Mouse (Mus musculus): Measurements from ENCODE around the gene Kdm2b. TPM values are rescaled to one million over a fixed set of nuclear protein-coding genes. Genes with fewer than 3 reads are reported as not detected.
"Not testable (repeated sequence)": the region's sequence is repeated elsewhere in the genome, so short reads cannot be mapped to it uniquely, and the experiment has no call there.

Kdm2b gene
- polyA plus RNA-seq, 1 experiment: 10.1 TPM

DNA sequence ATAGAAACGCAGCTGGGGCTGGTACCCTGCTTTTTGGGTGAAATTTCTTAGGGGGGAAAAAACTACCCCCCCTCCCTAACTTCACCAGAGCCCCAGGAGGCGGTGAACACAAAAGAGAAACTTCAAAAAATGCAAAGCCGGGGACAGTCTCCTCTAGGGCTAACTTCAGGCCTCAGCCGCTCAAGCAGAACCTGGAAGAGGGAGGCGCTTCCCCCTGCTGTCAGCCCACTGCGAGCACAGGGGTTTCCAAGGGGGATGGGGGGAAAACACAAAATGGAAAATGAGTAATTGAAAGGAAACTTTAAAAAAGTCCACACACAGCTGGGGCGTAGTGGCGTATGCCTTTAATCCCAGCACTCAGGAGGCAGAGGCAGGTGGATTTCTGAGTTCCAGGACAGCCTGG is 3.5 kb downstream of the Kdm2b start:
- no peaks in the 10 kb centered on the region for H3K27me3 ChIP-seq (ENCODE audit: control insufficient read depth, insufficient read depth, insufficient read length)
- no peaks in the 10 kb centered on the region for H3K79me2 ChIP-seq (ENCODE audit: control insufficient read depth, insufficient read depth)
- no peak for TF ChIP-seq MYOG (IDR thresholded peaks at IDR 0.05; ENCODE audit: control insufficient read depth in 1 of 3, insufficient read depth in 1 of 3, insufficient read length in 2 of 3, low read depth in 2 of 3)
- no peak for TF ChIP-seq TCF3 (IDR thresholded peaks at IDR 0.05; ENCODE audit: insufficient read length, low read depth)
- no peak for TF ChIP-seq MAX (IDR thresholded peaks at IDR 0.05; ENCODE audit: low read depth)
- TF ChIP-seq POLR2AphosphoS2 (IDR thresholded peaks at IDR 0.05; ENCODE audit: insufficient read length, low read depth): no peak
- TF ChIP-seq CEBPB (IDR thresholded peaks at IDR 0.05; ENCODE audit: insufficient read depth, poor library complexity, severe bottlenecking): no peak
- TF ChIP-seq REST (IDR thresholded peaks at IDR 0.05; ENCODE audit: insufficient read depth, insufficient read length): no peak
- TF ChIP-seq POLR2A (IDR thresholded peaks at IDR 0.05; ENCODE audit: insufficient read length, low read depth): no peak
- no peak for TF ChIP-seq TCF12 (IDR thresholded peaks at IDR 0.05; ENCODE audit: insufficient read depth, poor library complexity, severe bottlenecking)
- TF ChIP-seq USF1 (IDR thresholded peaks at IDR 0.05; ENCODE audit: low read depth): no peak
- TF ChIP-seq E2F4 (IDR thresholded peaks at IDR 0.05; ENCODE audit: insufficient read depth): no peak
- no peak overlapping the region for H3ac ChIP-seq (ENCODE audit: control insufficient read depth, insufficient read length)
- H3K36me3 ChIP-seq (ENCODE audit: control insufficient read depth, insufficient read depth): no peaks in the 10 kb centered on the region
- no peak overlapping the region for H3K4me3 ChIP-seq
- H3K4me2 ChIP-seq (ENCODE audit: low read depth): no peak overlapping the region

DNA sequence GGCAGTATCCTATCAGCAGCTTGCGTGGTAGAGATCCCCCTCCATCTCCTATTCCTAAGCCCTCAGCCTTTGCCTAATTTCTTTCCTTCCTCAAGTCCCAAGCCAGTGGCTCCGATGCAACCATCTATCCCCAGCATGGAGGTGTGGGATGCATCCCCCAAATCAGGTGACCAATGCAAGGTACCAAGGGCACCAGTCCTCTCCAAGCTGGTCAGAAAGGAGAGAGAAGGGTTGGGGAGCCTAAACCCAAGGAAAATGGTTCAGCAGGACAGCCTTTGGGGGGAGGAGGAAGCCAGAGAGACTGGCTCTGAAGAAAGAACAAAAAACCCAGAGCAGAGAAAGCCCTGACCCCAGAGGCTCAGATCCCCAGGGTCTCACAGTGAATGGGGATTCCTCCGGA is 4.3 kb downstream of the Kdm2b start:
- Histone ChIP-seq H3K27me3 (ENCODE audit: control insufficient read depth, insufficient read depth, insufficient read length) (no peaks in the 10 kb centered on the region), H3K4me3 (no peak overlapping the region), H3K4me2 (ENCODE audit: low read depth) (no peak overlapping the region), H3ac (ENCODE audit: control insufficient read depth, insufficient read length) (no peak overlapping the region), H3K36me3 (ENCODE audit: control insufficient read depth, insufficient read depth) (no peaks in the 10 kb centered on the region), H3K79me2 (ENCODE audit: control insufficient read depth, insufficient read depth) (no peaks in the 10 kb centered on the region)
- TF ChIP-seq TCF12 (IDR thresholded peaks at IDR 0.05; ENCODE audit: insufficient read depth, poor library complexity, severe bottlenecking) (no peak), MYOG (IDR thresholded peaks at IDR 0.05; ENCODE audit: control insufficient read depth in 1 of 3, insufficient read depth in 1 of 3, insufficient read length in 2 of 3, low read depth in 2 of 3) (no peak), MYOD1 (IDR thresholded peaks at IDR 0.05; ENCODE audit: control insufficient read depth in 1 of 3, insufficient read length in 2 of 3, low read depth in 2 of 3) (no peak), USF1 (IDR thresholded peaks at IDR 0.05; ENCODE audit: low read depth) (no peak), POLR2AphosphoS2 (IDR thresholded peaks at IDR 0.05; ENCODE audit: insufficient read length, low read depth) (no peak), POLR2A (IDR thresholded peaks at IDR 0.05; ENCODE audit: insufficient read length, low read depth) (no peak), REST (IDR thresholded peaks at IDR 0.05; ENCODE audit: insufficient read depth, insufficient read length) (no peak), CEBPB (IDR thresholded peaks at IDR 0.05; ENCODE audit: insufficient read depth, poor library complexity, severe bottlenecking) (no peak), TCF3 (IDR thresholded peaks at IDR 0.05; ENCODE audit: insufficient read length, low read depth) (no peak), MAX (IDR thresholded peaks at IDR 0.05; ENCODE audit: low read depth) (no peak), SRF (IDR thresholded peaks at IDR 0.05; ENCODE audit: control insufficient read depth, insufficient read length, low read depth) (no peak), E2F4 (IDR thresholded peaks at IDR 0.05; ENCODE audit: insufficient read depth) (no peak)

DNA sequence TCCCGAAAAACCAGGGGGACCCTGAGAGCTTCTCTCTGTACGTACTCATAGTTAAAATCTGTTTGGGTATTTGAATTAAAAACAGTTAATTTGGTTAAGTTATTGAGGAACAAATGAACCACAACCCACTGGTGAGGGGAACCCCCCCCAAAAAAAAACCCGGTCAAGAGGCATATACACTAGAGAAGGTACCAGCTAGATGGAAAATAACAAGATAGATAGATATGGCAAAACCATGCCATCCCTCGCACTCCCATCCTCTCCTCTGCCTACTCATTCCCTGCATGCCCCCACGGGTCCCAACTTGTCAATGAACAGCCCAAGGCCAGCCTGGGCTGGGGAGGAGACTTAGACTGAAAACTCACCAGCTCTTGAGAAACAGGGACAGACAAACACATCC is 5.1 kb downstream of the Kdm2b start:
- Histone ChIP-seq H3K4me2 (ENCODE audit: low read depth) (no peak overlapping the region), H3K79me2 (ENCODE audit: control insufficient read depth, insufficient read depth) (no peaks in the 10 kb centered on the region), H3ac (ENCODE audit: control insufficient read depth, insufficient read length) (no peak overlapping the region), H3K36me3 (ENCODE audit: control insufficient read depth, insufficient read depth) (no peaks in the 10 kb centered on the region), H3K4me3 (no peak overlapping the region), H3K27me3 (ENCODE audit: control insufficient read depth, insufficient read depth, insufficient read length) (no peaks in the 10 kb centered on the region)
- no peak for TF ChIP-seq POLR2A (IDR thresholded peaks at IDR 0.05; ENCODE audit: insufficient read length, low read depth)
- no peak for TF ChIP-seq CEBPB (IDR thresholded peaks at IDR 0.05; ENCODE audit: insufficient read depth, poor library complexity, severe bottlenecking)
- TF ChIP-seq MYOG (IDR thresholded peaks at IDR 0.05; ENCODE audit: control insufficient read depth in 1 of 3, insufficient read depth in 1 of 3, insufficient read length in 2 of 3, low read depth in 2 of 3): no peak
- no peak for TF ChIP-seq TCF3 (IDR thresholded peaks at IDR 0.05; ENCODE audit: insufficient read length, low read depth)
- no peak for TF ChIP-seq E2F4 (IDR thresholded peaks at IDR 0.05; ENCODE audit: insufficient read depth)

DNA sequence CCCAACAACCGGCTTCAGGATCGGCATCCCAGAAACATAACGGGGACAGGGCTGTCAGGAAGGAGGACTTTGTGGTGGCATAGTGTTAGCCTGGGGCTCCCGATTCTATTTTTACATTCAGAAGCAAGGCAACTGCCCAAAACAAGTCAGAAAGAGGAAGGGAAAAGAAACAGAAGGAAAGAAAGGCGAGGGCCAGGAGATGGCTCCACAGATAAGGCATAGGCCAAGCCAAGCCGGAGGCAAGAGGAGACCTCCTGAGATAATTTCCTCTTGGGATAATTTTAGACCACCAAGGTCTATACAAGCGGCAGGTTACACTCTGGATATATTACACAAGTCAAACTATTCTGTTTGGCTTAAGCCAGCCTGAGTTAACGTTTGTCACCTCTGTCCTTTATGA is 10.7 kb downstream of the Kdm2b start:
- Histone ChIP-seq H3K4me3 (no peak overlapping the region), H3K4me2 (ENCODE audit: low read depth) (no peak overlapping the region), H3K27me3 (ENCODE audit: control insufficient read depth, insufficient read depth, insufficient read length) (no peaks in the 10 kb centered on the region), H3K79me2 (ENCODE audit: control insufficient read depth, insufficient read depth) (no peaks in the 10 kb centered on the region), H3K36me3 (ENCODE audit: control insufficient read depth, insufficient read depth) (no peaks in the 10 kb centered on the region), H3ac (ENCODE audit: control insufficient read depth, insufficient read length) (no peak overlapping the region)
- TF ChIP-seq E2F4 (IDR thresholded peaks at IDR 0.05; ENCODE audit: insufficient read depth) (no peak), TCF3 (IDR thresholded peaks at IDR 0.05; ENCODE audit: insufficient read length, low read depth) (no peak), CEBPB (IDR thresholded peaks at IDR 0.05; ENCODE audit: insufficient read depth, poor library complexity, severe bottlenecking) (no peak), TCF12 (IDR thresholded peaks at IDR 0.05; ENCODE audit: insufficient read depth, poor library complexity, severe bottlenecking) (no peak), REST (IDR thresholded peaks at IDR 0.05; ENCODE audit: insufficient read depth, insufficient read length) (no peak), POLR2A (IDR thresholded peaks at IDR 0.05; ENCODE audit: insufficient read length, low read depth) (no peak), SRF (IDR thresholded peaks at IDR 0.05; ENCODE audit: control insufficient read depth, insufficient read length, low read depth) (no peak), MYOD1 (IDR thresholded peaks at IDR 0.05; ENCODE audit: control insufficient read depth in 1 of 3, insufficient read length in 2 of 3, low read depth in 2 of 3) (no peak), MYOG (IDR thresholded peaks at IDR 0.05; ENCODE audit: control insufficient read depth in 1 of 3, insufficient read depth in 1 of 3, insufficient read length in 2 of 3, low read depth in 2 of 3) (no peak), USF1 (IDR thresholded peaks at IDR 0.05; ENCODE audit: low read depth) (no peak), POLR2AphosphoS2 (IDR thresholded peaks at IDR 0.05; ENCODE audit: insufficient read length, low read depth) (no peak), MAX (IDR thresholded peaks at IDR 0.05; ENCODE audit: low read depth) (no peak)

DNA sequence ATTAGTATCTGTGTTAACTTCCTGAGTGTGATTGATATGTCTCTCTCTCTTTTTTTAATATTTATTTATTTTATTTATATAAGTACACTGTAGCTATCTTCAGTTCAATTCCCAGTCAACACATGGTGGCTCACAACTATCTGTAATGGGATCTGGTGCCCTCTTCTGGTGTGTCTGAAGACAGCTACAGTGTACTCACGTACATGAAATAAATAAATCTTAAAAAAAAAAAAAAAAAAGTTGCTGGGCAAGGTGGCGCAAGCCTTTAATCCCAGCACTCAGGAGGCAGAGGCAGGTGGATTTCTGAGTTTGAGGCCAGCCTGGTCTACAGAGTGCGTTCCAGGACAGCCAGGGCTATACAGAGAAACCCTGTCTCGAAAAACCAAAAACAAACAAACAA is 14.9 kb downstream of the Kdm2b start:
- H3K4me3 ChIP-seq; H3K79me2 ChIP-seq (ENCODE audit: control insufficient read depth, insufficient read depth); H3ac ChIP-seq (ENCODE audit: control insufficient read depth, insufficient read length); H3K4me2 ChIP-seq (ENCODE audit: low read depth); H3K36me3 ChIP-seq (ENCODE audit: control insufficient read depth, insufficient read depth); H3K27me3 ChIP-seq (ENCODE audit: control insufficient read depth, insufficient read depth, insufficient read length): not testable (repeated sequence)
